Mouse (Mus musculus): ENCODE data around the gene Gm21750.
A peak's percentile ranks its signal among the peaks of the same experiment; 100 is the strongest.
"Not testable (repeated sequence)": the region's sequence is repeated elsewhere in the genome, so short reads cannot be mapped to it uniquely, and the experiment has no call there.

The Gm21750 gene

GRCm38 (mm10) chr14:73660925-73661324, at the start of gene Gm21750:
Gene Gm21750 (plus strand): TSS chr14:73661225.
- DNase-seq (ENCODE audit: low spot score in 2 of 2) = not testable (repeated sequence)

GRCm38 (mm10) chr14:73614961-73615360, 46.1 kb upstream of the Gm21750 start:
- not testable (repeated sequence) for DNase-seq (ENCODE audit: low spot score in 2 of 2)

GRCm38 (mm10) chr14:73620880-73621279, 40.1 kb upstream of the Gm21750 start:
- DNase-seq (ENCODE audit: low spot score in 2 of 2) = peak in 1 of 2 experiments; percentile 21

GRCm38 (mm10) chr14:73622988-73623387, 38.0 kb upstream of the Gm21750 start:
- no peak for DNase-seq (ENCODE audit: low spot score in 2 of 2)

GRCm38 (mm10) chr14:73625469-73625868, 35.6 kb upstream of the Gm21750 start:
- DNase-seq (ENCODE audit: low spot score in 2 of 2) = no peak

- DNase-seq (ENCODE audit: low spot score in 2 of 2) = no peak
Observed at GRCm38 (mm10) chr14:73631511-73631910, 29.5 kb upstream of the Gm21750 start.

- peak; percentile 29 to 45 for DNase-seq (ENCODE audit: low spot score in 2 of 2)
Observed at GRCm38 (mm10) chr14:73632648-73633263, 28.3 kb upstream of the Gm21750 start.

- no peak for DNase-seq (ENCODE audit: low spot score in 2 of 2)
Observed at GRCm38 (mm10) chr14:73634356-73634755, 26.7 kb upstream of the Gm21750 start.

- no peak for DNase-seq (ENCODE audit: low spot score in 2 of 2)
Observed at GRCm38 (mm10) chr14:73637460-73637859, 23.6 kb upstream of the Gm21750 start.

- no peak for DNase-seq (ENCODE audit: low spot score in 2 of 2)
Observed at GRCm38 (mm10) chr14:73650179-73650578, 10.8 kb upstream of the Gm21750 start.

GRCm38 (mm10) chr14:73670091-73670490, 9.1 kb downstream of the Gm21750 start:
- peak in 1 of 2 experiments; percentile 27 for DNase-seq (ENCODE audit: low spot score in 2 of 2)

- DNase-seq (ENCODE audit: low spot score in 2 of 2) = no peak
Observed at GRCm38 (mm10) chr14:73687726-73688125, 26.7 kb downstream of the Gm21750 start.

- DNase-seq (ENCODE audit: low spot score in 2 of 2) = no peak
Observed at GRCm38 (mm10) chr14:73688427-73688826, 27.4 kb downstream of the Gm21750 start.

- DNase-seq (ENCODE audit: low spot score in 2 of 2) = peak in 1 of 2 experiments; percentile 8
Observed at GRCm38 (mm10) chr14:73700256-73700655, 39.2 kb downstream of the Gm21750 start.

- DNase-seq (ENCODE audit: low spot score in 2 of 2) = peak in 1 of 2 experiments; percentile 6
Observed at GRCm38 (mm10) chr14:73709412-73710110, 48.5 kb downstream of the Gm21750 start.

All from frontal cortex, postnatal 10 days (tissue).